Mouse (Mus musculus): Measurements from ENCODE around the gene Gm13276. TPM values are rescaled to one million over a fixed set of nuclear protein-coding genes. Genes with fewer than 3 reads are reported as not detected.
"Not testable (repeated sequence)": the region's sequence is repeated elsewhere in the genome, so short reads cannot be mapped to it uniquely, and the experiment has no call there.

The Gm13276 gene
- total RNA-seq (2021) = not detected
- long read RNA-seq, experiment 1 = 0 reads
- long read RNA-seq, experiment 2 = 0 reads

GRCm38 (mm10) chr4:88785409-88785808 is at the start of gene Gm13276:
Gm13276 (plus strand) TSS chr4:88785709.
- H3K27ac ChIP-seq; H3K4me3 ChIP-seq; intact Hi-C loops (cut with DNase I); DNase-seq: not testable (repeated sequence)

- TF ChIP-seq CTCF (IDR thresholded peaks at IDR 0.05) = no peak; the same call in 1 of the 2 replicates
- Histone ChIP-seq H3K4me3 (no peak overlapping the region), H3K27ac (no peak overlapping the region)
- peak; percentile 75 for DNase-seq
- intact Hi-C loops (cut with DNase I) = no loop called here
These were observed 47.0 kb upstream of the Gm13276 start for GRCm38 (mm10) chr4:88738480-88738879.

GRCm38 (mm10) chr4:88739036-88739435 is 46.5 kb upstream of the Gm13276 start:
- no peak for DNase-seq
- intact Hi-C loops (cut with DNase I) = no loop called here
- no peak for TF ChIP-seq CTCF (IDR thresholded peaks at IDR 0.05)

GRCm38 (mm10) chr4:88741426-88741825 is 44.1 kb upstream of the Gm13276 start:
- Histone ChIP-seq H3K4me3 (no peak overlapping the region), H3K27ac (no peak overlapping the region)
- no peak for DNase-seq
- intact Hi-C loops (cut with DNase I) = loop anchor here (2.0 kb wide), 1 partner anchor 15 kb away; no protein-coding TSS in a partner anchor
- TF ChIP-seq CTCF (IDR thresholded peaks at IDR 0.05) = no peak

More at GRCm38 (mm10) chr4:88739036-88739435, 46.5 kb upstream of the Gm13276 start:
- H3K27ac ChIP-seq = no peak overlapping the region
- no peak overlapping the region for H3K4me3 ChIP-seq

GRCm38 (mm10) chr4:88742771-88743371 is 42.6 kb upstream of the Gm13276 start:
- DNase-seq = no peak
- peak; percentile 20; the same call in 1 of the 2 replicates for TF ChIP-seq CTCF (IDR thresholded peaks at IDR 0.05)
- no peak overlapping the region for H3K4me3 ChIP-seq
- intact Hi-C loops (cut with DNase I) = no loop called here
- H3K27ac ChIP-seq = no peak overlapping the region

GRCm38 (mm10) chr4:88744207-88744606 is 41.3 kb upstream of the Gm13276 start:
- peak; percentile 26; the same call in 1 of the 2 replicates for TF ChIP-seq CTCF (IDR thresholded peaks at IDR 0.05)
- H3K27ac ChIP-seq = no peak overlapping the region
- intact Hi-C loops (cut with DNase I) = no loop called here
- DNase-seq = no peak
- H3K4me3 ChIP-seq = no peak overlapping the region

GRCm38 (mm10) chr4:88749926-88750325 is 35.6 kb upstream of the Gm13276 start:
- intact Hi-C loops (cut with DNase I) = no loop called here
- no peak for TF ChIP-seq CTCF (IDR thresholded peaks at IDR 0.05)
- H3K4me3 ChIP-seq = no peak overlapping the region
- DNase-seq = no peak
- no peak overlapping the region for H3K27ac ChIP-seq

GRCm38 (mm10) chr4:88754818-88755340 is 30.6 kb upstream of the Gm13276 start, which contains the start of gene Gm13271:
Gm13271 (plus strand) TSS chr4:88754868.
- peak; percentile 34; the same call in 1 of the 2 replicates for TF ChIP-seq CTCF (IDR thresholded peaks at IDR 0.05)
- intact Hi-C loops (cut with DNase I); H3K27ac ChIP-seq; H3K4me3 ChIP-seq: not testable (repeated sequence)
- DNase-seq = peak; percentile 60

- Histone ChIP-seq H3K4me3 (peak overlapping the region; percentile 75), H3K27ac (peak overlapping the region; percentile 86)
- intact Hi-C loops (cut with DNase I) = loop anchor here (2.0 kb wide), 1 partner anchor 16 kb away; no protein-coding TSS in a partner anchor
- DNase-seq = not testable (repeated sequence)
These were observed 28.7 kb upstream of the Gm13276 start for GRCm38 (mm10) chr4:88756581-88757513.

- DNase-seq = peak; percentile 83
- intact Hi-C loops (cut with DNase I) = loop anchor here (2.0 kb wide), 1 partner anchor 17 kb away; no protein-coding TSS in a partner anchor
- Histone ChIP-seq H3K27ac (peak overlapping the region; percentile 86), H3K4me3 (peak overlapping the region; percentile 75)
- TF ChIP-seq CTCF (IDR thresholded peaks at IDR 0.05) = peak; percentile 66
These were observed 27.9 kb upstream of the Gm13276 start for GRCm38 (mm10) chr4:88757628-88758031.

GRCm38 (mm10) chr4:88758751-88759150 is 26.8 kb upstream of the Gm13276 start:
- DNase-seq; H3K4me3 ChIP-seq; H3K27ac ChIP-seq; intact Hi-C loops (cut with DNase I): not testable (repeated sequence)

- Histone ChIP-seq H3K4me3 (peak within 1 kb of the TSS; percentile 61), H3K27ac (peak within 1 kb of the TSS; percentile 71)
- peak; percentile 51 for DNase-seq
- intact Hi-C loops (cut with DNase I) = not testable (repeated sequence)
These were observed 25.8 kb upstream of the Gm13276 start, which contains the start of gene Gm13283 for GRCm38 (mm10) chr4:88759610-88760268. Gm13283 (plus strand) TSS chr4:88760119.

Measured in gastrocnemius, adult 2 months (tissue).